Mouse (Mus musculus): ENCODE data around the gene Morn4.
A peak's percentile ranks its signal among the peaks of the same experiment; 100 is the strongest.

GRCm38 (mm10) chr19:42090637-42091141, 4.5 kb upstream of the Morn4 start:
- TF ChIP-seq CTCF (IDR thresholded peaks at IDR 0.05; ENCODE audit: insufficient read depth, low read depth, low read length) = peak; percentile 24; the same call in 1 of the 2 replicates
- no peak for TF ChIP-seq POLR2A (IDR thresholded peaks at IDR 0.05; ENCODE audit: insufficient read depth, low read depth, low read length)

All from olfactory bulb, adult 2 months (tissue).